Mouse (Mus musculus) induced T-regulatory cell, adult 2 months (primary cell): ENCODE data around the gene Lonp2.

ENCODE experiments used
- DNase-seq: peaks from one replicate; pipeline ENCODE4 v3.0.0-alpha.2; 2012; ENCODE audit warnings: low read depth

The Lonp2 gene

GRCm38 (mm10) chr8:86713407-86714188 is 89.8 kb downstream of the Lonp2 start:
- no peak for DNase-seq

- DNase-seq, result no peak
Observed at GRCm38 (mm10) chr8:86718332-86718994, 94.6 kb downstream of the Lonp2 start.

GRCm38 (mm10) chr8:86719368-86719767 is 95.5 kb downstream of the Lonp2 start:
- DNase-seq, result peak; percentile 59

GRCm38 (mm10) chr8:86720756-86721459 is 97.1 kb downstream of the Lonp2 start:
- DNase-seq, result peak; percentile 43

- DNase-seq, result no peak
Observed at GRCm38 (mm10) chr8:86721490-86721889, 97.6 kb downstream of the Lonp2 start.

GRCm38 (mm10) chr8:86726959-86727358 is 103.1 kb downstream of the Lonp2 start:
- DNase-seq, result no peak

- no peak for DNase-seq
Observed at GRCm38 (mm10) chr8:86728224-86728950, 104.5 kb downstream of the Lonp2 start.

GRCm38 (mm10) chr8:86730303-86730702 is 106.5 kb downstream of the Lonp2 start:
- DNase-seq, result no peak

GRCm38 (mm10) chr8:86730860-86731259 is 107.0 kb downstream of the Lonp2 start:
- DNase-seq, result no peak

GRCm38 (mm10) chr8:86734171-86734570 is 110.3 kb downstream of the Lonp2 start:
- no peak for DNase-seq

GRCm38 (mm10) chr8:86734954-86735353 is 111.1 kb downstream of the Lonp2 start:
- no peak for DNase-seq

GRCm38 (mm10) chr8:86735446-86736111 is 111.7 kb downstream of the Lonp2 start:
- peak; percentile 32 for DNase-seq

GRCm38 (mm10) chr8:86740899-86741298 is 117.1 kb downstream of the Lonp2 start:
- DNase-seq, result no peak

- DNase-seq, result no peak
Observed at GRCm38 (mm10) chr8:86741627-86742026, 117.8 kb downstream of the Lonp2 start.

- no peak for DNase-seq
Observed at GRCm38 (mm10) chr8:86742605-86743345, 118.9 kb downstream of the Lonp2 start.

- DNase-seq, result no peak
Observed at GRCm38 (mm10) chr8:86744313-86745220, 120.7 kb downstream of the Lonp2 start.

- peak; percentile 64 for DNase-seq
Observed at GRCm38 (mm10) chr8:86745221-86745934, 121.5 kb downstream of the Lonp2 start, which contains the start of the genes Gm10638 and Siah1a. TSS of gene Gm10638 (plus strand) at chr8:86745699. TSS of gene Siah1a (minus strand) at chr8:86745934.

- DNase-seq, result peak; percentile 95
Observed at GRCm38 (mm10) chr8:86745935-86746441, 122.1 kb downstream of the Lonp2 start.

- no peak for DNase-seq
Observed at GRCm38 (mm10) chr8:86746511-86746910, 122.7 kb downstream of the Lonp2 start.
